Mouse (Mus musculus) urinary bladder, postnatal 36 days (tissue): Measurements from ENCODE around the gene Tlnrd1.

Experiments used
- DNase-seq, 2 experiments: peaks; one replicate each; pipeline ENCODE4 v3.0.0; 2022; ENCODE audit warnings: low spot score in 2 of 2, mixed read lengths in 1 of 2

The Tlnrd1 gene

DNA sequence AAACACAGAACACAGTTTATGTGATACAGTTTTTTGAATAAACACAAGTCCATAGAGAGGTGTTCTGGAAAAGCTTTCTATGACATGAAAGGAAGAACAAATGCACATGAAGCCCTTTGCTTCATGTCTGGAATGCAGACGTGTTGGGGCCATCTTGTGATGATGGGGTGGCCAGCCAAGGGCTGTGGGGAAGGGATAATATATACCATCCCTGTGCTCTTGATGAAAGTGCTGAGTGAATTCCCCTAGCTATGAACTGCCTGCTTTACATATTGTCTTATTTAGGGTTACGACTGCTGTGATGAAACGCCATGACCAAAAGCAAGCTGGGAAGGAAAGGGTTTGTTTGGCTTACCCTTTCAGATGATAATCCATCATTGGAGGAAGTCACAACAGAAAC is 39.3 kb downstream of the Tlnrd1 start:
- no peak for DNase-seq

DNA sequence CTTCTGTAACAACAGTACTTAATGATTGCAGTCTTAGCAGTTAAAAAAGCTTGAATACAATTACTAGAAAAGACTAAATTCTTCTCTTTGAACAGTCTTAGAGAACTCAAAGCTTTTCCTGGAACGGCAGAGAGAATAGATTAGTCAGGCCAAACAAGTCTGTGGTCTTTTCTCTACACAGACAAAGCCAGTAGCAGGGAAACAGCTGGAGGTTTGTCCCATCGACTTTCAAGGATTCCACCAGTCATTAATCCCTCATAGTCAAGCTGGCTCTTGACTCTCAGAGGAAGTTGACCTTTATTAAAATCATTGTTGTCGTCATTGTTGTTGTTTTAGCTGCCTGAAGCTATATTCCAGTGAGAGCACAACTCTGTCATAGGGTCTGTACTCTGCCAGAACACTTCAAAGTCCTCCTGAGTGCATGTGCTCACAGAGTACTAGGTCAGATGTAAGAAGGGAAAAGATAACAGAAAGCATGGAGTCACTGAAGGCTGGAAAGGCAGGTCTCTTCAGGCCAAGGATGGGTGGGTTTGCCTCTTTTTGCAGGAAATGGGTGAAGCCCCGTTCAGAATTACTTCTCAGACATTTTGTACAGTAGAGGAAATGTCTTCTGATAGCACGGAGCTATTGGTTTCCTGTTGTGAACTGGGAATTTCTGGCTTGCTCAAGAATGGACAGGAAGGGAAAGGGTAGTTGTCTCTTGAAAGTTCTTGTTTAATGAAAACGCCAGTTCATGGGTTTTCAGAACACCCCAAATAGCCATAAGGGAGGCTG is 41.4 kb downstream of the Tlnrd1 start:
- no peak for DNase-seq

DNA sequence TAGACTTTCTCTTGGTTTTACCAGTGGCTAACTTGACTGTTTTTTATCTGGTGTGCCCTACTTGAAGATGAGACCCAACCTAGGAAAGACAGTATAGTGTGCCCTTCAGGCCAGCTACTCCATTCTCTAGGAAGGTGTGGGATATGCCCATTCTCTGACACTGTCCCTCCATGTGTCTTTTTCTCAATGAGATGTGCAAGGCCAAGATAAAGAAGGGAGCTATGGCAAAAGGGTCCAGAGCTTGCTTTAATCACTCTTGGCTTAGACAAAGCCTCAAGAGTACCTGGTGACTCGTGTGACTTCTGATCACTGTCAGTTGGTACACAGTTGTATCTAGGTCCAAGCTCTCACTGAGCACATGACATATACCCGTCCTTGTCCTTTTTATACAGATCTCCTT is 44.0 kb downstream of the Tlnrd1 start:
- DNase-seq = no peak

DNA sequence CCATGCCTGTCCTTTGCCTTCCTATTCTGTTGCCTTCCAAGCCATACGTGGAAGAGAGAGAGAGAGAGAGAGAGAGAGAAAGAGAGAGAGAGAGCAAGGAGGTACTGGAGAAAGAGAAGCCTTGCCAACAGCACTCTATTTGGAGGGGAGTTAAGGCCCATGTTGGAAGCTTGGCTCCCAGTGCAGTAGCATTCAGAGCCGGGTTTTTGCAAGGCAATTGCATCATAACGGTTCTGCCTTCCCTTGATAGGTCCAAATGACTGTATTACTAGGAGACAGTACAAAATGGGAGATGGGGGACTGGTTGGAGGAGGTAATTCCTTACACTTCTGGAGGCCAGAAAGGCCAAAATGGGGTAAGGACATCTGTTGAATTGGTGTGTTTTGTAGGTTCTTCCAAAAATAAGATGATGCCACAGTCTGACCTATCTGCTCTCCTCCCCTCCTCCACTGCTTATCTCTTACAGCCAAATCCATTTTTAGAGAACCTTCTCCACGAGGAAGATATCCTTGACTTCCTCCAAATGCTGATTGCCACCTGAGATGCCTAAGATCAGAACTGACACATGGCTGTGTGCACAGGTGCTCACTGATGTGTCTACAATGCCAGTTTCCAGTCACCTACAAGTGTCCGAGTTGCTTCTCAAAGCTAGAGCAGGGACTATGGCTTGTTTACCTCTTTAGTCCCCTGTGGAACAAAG is 45.4 kb downstream of the Tlnrd1 start:
- DNase-seq = no peak
